Mouse (Mus musculus): ENCODE measurements around the gene Des. TPM values are rescaled to one million over a fixed set of nuclear protein-coding genes. Genes with fewer than 3 reads are reported as not detected.

Des gene
- total RNA-seq (2021) (10 to 100 TPM; 16.6 to 31.8 TPM), polyA plus RNA-seq (2012; rRNA removed) (17.2 and 18.6 TPM in 2 replicates)
- long read RNA-seq, transcript Des-201 (9 exons, 3,028 nt): major isoform, 35 of 50 reads
- long read RNA-seq, partial matches to known transcripts: 15 of 50 reads
- long read RNA-seq, other reads (novel, unspliced or antisense): 0 of 50 reads

GRCm38 (mm10) chr1:75360112-75361031 lies at the start of gene Des:
Gene Des, plus strand, starts transcription at chr1:75360329.
- peak; percentile 25 for DNase-seq

- DNase-seq: no peak
Measured at GRCm38 (mm10) chr1:75311694-75312093, 48.4 kb upstream of the Des start.

- DNase-seq: no peak
Measured at GRCm38 (mm10) chr1:75315011-75315410, 45.1 kb upstream of the Des start.

- no peak for DNase-seq
Measured at GRCm38 (mm10) chr1:75315456-75316365, 44.4 kb upstream of the Des start.

- DNase-seq: peak; percentile 89
Measured at GRCm38 (mm10) chr1:75316861-75317240, 43.3 kb upstream of the Des start.

GRCm38 (mm10) chr1:75317241-75318201 lies 42.6 kb upstream of the Des start, which contains the start of gene Dnpep:
Gene Dnpep, minus strand, starts transcription at chr1:75317990.
- DNase-seq: peak; percentile 100

- DNase-seq: no peak
Measured at GRCm38 (mm10) chr1:75318301-75318700, 41.8 kb upstream of the Des start.

- no peak for DNase-seq
Measured at GRCm38 (mm10) chr1:75318736-75319135, 41.4 kb upstream of the Des start.

- DNase-seq: no peak
Measured at GRCm38 (mm10) chr1:75319166-75319565, 41.0 kb upstream of the Des start.

- no peak for DNase-seq
Measured at GRCm38 (mm10) chr1:75327461-75327860, 32.7 kb upstream of the Des start.

GRCm38 (mm10) chr1:75331271-75331670 lies 28.9 kb upstream of the Des start:
- no peak for DNase-seq

GRCm38 (mm10) chr1:75336461-75336860 lies 23.7 kb upstream of the Des start:
- DNase-seq: no peak

GRCm38 (mm10) chr1:75337097-75337496 lies 23.0 kb upstream of the Des start:
- DNase-seq: no peak

GRCm38 (mm10) chr1:75338091-75338694 lies 21.9 kb upstream of the Des start:
- peak; percentile 9 for DNase-seq

GRCm38 (mm10) chr1:75339337-75339736 lies 20.8 kb upstream of the Des start:
- no peak for DNase-seq

GRCm38 (mm10) chr1:75340519-75340918 lies 19.6 kb upstream of the Des start:
- DNase-seq: no peak

- DNase-seq: peak; percentile 53
Measured at GRCm38 (mm10) chr1:75342874-75343416, 17.2 kb upstream of the Des start.

- DNase-seq: no peak
Measured at GRCm38 (mm10) chr1:75344291-75345035, 15.7 kb upstream of the Des start.

Data from adrenal gland, adult 2 months (tissue).